Mouse (Mus musculus): ENCODE data around the gene Jmjd1c. TPM values are rescaled to one million over a fixed set of nuclear protein-coding genes. Genes with fewer than 3 reads are reported as not detected.
A peak's percentile ranks its signal among the peaks of the same experiment; 100 is the strongest.

Gene Jmjd1c
- total RNA-seq, 1 experiment = 93.0 TPM

DNA sequence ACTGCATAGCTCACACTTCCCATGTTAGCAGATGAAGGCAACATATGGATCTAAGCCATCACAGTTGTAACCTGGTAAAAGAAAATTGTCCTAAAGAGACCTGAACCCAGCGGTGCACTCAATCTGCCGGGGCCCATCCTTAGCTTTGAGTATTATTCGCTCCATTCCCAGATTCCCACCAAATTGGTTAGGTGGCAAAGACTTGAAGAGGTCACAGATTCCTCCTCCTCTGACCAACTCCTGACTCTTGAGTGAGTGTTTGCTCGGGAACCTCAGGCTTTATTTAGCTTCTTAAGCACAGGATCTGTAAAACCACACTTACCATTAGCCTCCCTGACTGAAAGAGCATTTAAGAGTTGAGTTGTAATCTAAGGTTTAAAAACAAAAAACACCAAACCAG is 23.3 kb upstream of the Jmjd1c start:
- Histone ChIP-seq H3K27ac (ENCODE audit: insufficient read depth, low read depth, low read length, poor library complexity, severe bottlenecking) (no peak overlapping the region), H3K36me3 (ENCODE audit: control insufficient read depth, insufficient read depth, low read length, poor library complexity, severe bottlenecking) (no peaks in the 10 kb centered on the region), H3K9me3 (ENCODE audit: control insufficient read depth, insufficient read depth, low read depth, low read length) (no peaks in the 10 kb centered on the region), H3K4me1 (ENCODE audit: control insufficient read depth in 2 of 2, insufficient read depth in 2 of 2, low read length in 2 of 2, poor library complexity in 1 of 2) (peaks cover 3 to 6% of the 10 kb centered on the region in 2 experiments; a peak in 3 of 4 replicates), H3K9ac (ENCODE audit: insufficient read depth, low read depth, low read length, poor library complexity, severe bottlenecking) (no peak overlapping the region), H3K4me3 (ENCODE audit: insufficient read depth in 1 of 2, low read depth in 1 of 2, low read length in 2 of 2, poor library complexity in 1 of 2, severe bottlenecking in 1 of 2) (no peak overlapping the region)
- DNase-seq (ENCODE audit: low read depth, low spot score) = no peak
- in situ Hi-C loops (cut with MboI; ENCODE audit: low sequenced_read_pairs in 2 of 2, unreplicated experiment in 2 of 2) = no loop called here
- TF ChIP-seq ZNF384 (IDR thresholded peaks at IDR 0.05; ENCODE audit: low read depth, low read length) (no peak), MAFK (IDR thresholded peaks at IDR 0.05; ENCODE audit: insufficient read depth, low read depth, low read length) (no peak)

DNA sequence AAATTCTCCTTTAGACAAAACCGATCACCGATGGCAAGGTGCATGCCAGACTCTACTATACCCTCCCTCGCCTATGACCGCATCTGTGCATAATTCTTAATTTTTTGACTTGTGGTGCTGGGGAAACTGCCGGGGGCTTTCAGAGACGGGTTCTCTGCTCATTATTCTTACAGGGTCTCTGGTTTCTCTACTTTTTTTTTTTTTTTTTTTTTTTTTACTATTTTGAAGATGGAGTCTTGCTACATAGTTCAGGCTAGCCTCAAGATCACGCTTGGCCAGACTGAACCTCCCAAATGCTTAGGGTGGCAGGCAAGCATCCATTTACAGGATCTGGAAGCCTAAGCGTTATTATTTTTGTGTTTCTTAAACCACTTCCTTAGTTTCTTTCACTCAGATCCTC is 22.3 kb upstream of the Jmjd1c start:
- no peak overlapping the region for H3K9ac ChIP-seq (ENCODE audit: insufficient read depth, low read depth, low read length, poor library complexity, severe bottlenecking)
- H3K9me3 ChIP-seq (ENCODE audit: control insufficient read depth, insufficient read depth, low read depth, low read length) = no peaks in the 10 kb centered on the region
- in situ Hi-C loops (cut with MboI; ENCODE audit: low sequenced_read_pairs in 2 of 2, unreplicated experiment in 2 of 2) = no loop called here

DNA sequence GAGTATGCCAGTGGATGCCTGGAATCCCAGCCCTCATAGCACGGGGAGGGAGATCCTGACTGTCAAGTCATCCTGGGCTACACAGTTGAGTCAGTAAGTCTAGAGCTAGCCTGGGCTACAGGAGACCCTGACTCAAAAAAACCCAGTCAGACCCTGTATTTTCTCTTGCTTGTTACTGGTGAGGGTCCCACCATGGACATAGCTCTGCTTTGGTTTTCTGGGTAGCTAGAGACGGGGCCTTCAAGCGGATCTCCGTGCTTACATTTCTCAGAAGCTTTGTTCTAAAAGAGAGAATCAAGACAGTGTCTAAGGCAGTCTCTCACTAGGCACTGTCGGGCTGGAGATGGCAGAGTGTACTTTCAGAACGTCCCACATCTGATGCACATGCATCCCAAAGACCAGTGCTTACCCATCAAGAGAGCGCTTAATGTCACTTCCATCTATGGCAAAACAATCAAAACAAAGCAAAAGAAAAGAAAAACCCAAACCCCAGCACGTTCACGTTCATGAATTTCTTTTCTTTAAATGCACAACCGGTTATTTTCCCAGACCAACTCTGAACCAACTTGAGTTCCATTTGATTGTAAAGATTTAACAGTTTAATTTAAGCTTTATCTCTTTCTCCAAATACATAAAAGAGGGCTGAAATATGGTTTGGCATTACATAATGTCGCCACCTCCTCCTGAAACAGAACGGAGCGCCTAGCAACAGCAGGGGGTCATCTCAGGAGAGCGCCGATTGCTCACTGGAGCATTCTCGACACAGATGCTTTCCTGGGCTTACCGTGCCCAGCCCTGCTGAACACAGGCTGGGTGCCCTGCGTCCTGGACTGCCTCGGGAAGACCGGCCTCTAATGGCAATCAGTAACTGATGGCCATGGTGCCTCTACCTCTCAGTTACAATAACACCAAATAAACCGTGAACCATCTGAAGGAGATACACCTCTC is 19.7 kb upstream of the Jmjd1c start:
- DNase-seq (ENCODE audit: low read depth, low spot score) = no peak
- no peak overlapping the region for H3K4me3 ChIP-seq (ENCODE audit: insufficient read depth in 1 of 2, low read depth in 1 of 2, low read length in 2 of 2, poor library complexity in 1 of 2, severe bottlenecking in 1 of 2)
- TF ChIP-seq ZC3H11A (IDR thresholded peaks at IDR 0.05; ENCODE audit: borderline replicate concordance, low read depth, low read length) = no peak
- no peak for TF ChIP-seq MAFK (IDR thresholded peaks at IDR 0.05; ENCODE audit: insufficient read depth, low read depth, low read length)
- no peak for TF ChIP-seq CHD2 (IDR thresholded peaks at IDR 0.05; ENCODE audit: low read depth, low read length)
- no peak for TF ChIP-seq HCFC1 (IDR thresholded peaks at IDR 0.05; ENCODE audit: borderline replicate concordance, insufficient read depth, low read length)
- no peak for TF ChIP-seq ZNF384 (IDR thresholded peaks at IDR 0.05; ENCODE audit: low read depth, low read length)
- in situ Hi-C loops (cut with MboI; ENCODE audit: low sequenced_read_pairs in 2 of 2, unreplicated experiment in 2 of 2) = loop anchor here (25.0 kb wide), 1 partner anchor 164 kb away; no protein-coding TSS in a partner anchor
- no peak overlapping the region for H3K9ac ChIP-seq (ENCODE audit: insufficient read depth, low read depth, low read length, poor library complexity, severe bottlenecking)
- peaks cover 7 to 15% of the 10 kb centered on the region in 2 experiments; a peak in 3 of 4 replicates for H3K4me1 ChIP-seq (ENCODE audit: control insufficient read depth in 2 of 2, insufficient read depth in 2 of 2, low read length in 2 of 2, poor library complexity in 1 of 2)
- no peaks in the 10 kb centered on the region for H3K36me3 ChIP-seq (ENCODE audit: control insufficient read depth, insufficient read depth, low read length, poor library complexity, severe bottlenecking)
- H3K9me3 ChIP-seq (ENCODE audit: control insufficient read depth, insufficient read depth, low read depth, low read length) = no peaks in the 10 kb centered on the region
- no peak overlapping the region for H3K27ac ChIP-seq (ENCODE audit: insufficient read depth, low read depth, low read length, poor library complexity, severe bottlenecking)

More for the DNA sequence above, 22.3 kb upstream of the Jmjd1c start:
- H3K4me3 ChIP-seq (ENCODE audit: insufficient read depth in 1 of 2, low read depth in 1 of 2, low read length in 2 of 2, poor library complexity in 1 of 2, severe bottlenecking in 1 of 2) = no peak overlapping the region
- peaks cover 5 to 8% of the 10 kb centered on the region in 2 experiments; a peak in 3 of 4 replicates for H3K4me1 ChIP-seq (ENCODE audit: control insufficient read depth in 2 of 2, insufficient read depth in 2 of 2, low read length in 2 of 2, poor library complexity in 1 of 2)
- H3K27ac ChIP-seq (ENCODE audit: insufficient read depth, low read depth, low read length, poor library complexity, severe bottlenecking) = no peak overlapping the region
- TF ChIP-seq CHD2 (IDR thresholded peaks at IDR 0.05; ENCODE audit: low read depth, low read length) (no peak), ZNF384 (IDR thresholded peaks at IDR 0.05; ENCODE audit: low read depth, low read length) (no peak), ZC3H11A (IDR thresholded peaks at IDR 0.05; ENCODE audit: borderline replicate concordance, low read depth, low read length) (no peak), MAFK (IDR thresholded peaks at IDR 0.05; ENCODE audit: insufficient read depth, low read depth, low read length) (no peak), HCFC1 (IDR thresholded peaks at IDR 0.05; ENCODE audit: borderline replicate concordance, insufficient read depth, low read length) (no peak)
- DNase-seq (ENCODE audit: low read depth, low spot score) = no peak
- no peaks in the 10 kb centered on the region for H3K36me3 ChIP-seq (ENCODE audit: control insufficient read depth, insufficient read depth, low read length, poor library complexity, severe bottlenecking)

DNA sequence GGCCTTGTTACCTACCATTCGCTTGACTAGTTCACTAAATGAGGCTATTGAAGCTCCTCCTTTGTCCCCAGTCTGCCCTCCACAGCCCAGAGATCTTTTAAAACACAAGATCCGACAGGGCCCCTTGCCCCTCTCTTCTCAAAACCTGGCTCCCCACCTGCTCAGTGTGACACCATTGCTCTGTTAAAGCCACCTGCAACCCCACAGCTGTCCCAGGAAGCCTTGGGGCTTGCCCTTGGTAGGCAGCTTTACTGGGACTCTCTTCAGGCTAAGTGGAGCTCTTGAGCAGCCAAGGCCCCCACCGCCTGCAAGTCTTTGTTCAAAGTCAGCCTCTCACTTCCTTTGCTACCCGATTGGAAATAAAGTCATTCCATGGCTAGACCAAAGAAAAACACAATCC is 16.9 kb upstream of the Jmjd1c start:
- Histone ChIP-seq H3K4me1 (ENCODE audit: control insufficient read depth in 2 of 2, insufficient read depth in 2 of 2, low read length in 2 of 2, poor library complexity in 1 of 2) (peaks cover 15 to 16% of the 10 kb centered on the region in 2 experiments), H3K27ac (ENCODE audit: insufficient read depth, low read depth, low read length, poor library complexity, severe bottlenecking) (peak overlapping the region; percentile 44; the same call in 1 of the 2 replicates), H3K36me3 (ENCODE audit: control insufficient read depth, insufficient read depth, low read length, poor library complexity, severe bottlenecking) (no peaks in the 10 kb centered on the region), H3K9me3 (ENCODE audit: control insufficient read depth, insufficient read depth, low read depth, low read length) (no peaks in the 10 kb centered on the region), H3K4me3 (ENCODE audit: insufficient read depth in 1 of 2, low read depth in 1 of 2, low read length in 2 of 2, poor library complexity in 1 of 2, severe bottlenecking in 1 of 2) (no peak overlapping the region), H3K9ac (ENCODE audit: insufficient read depth, low read depth, low read length, poor library complexity, severe bottlenecking) (peak overlapping the region; percentile 53; the same call in 1 of the 2 replicates)
- DNase-seq (ENCODE audit: low read depth, low spot score) = no peak
- no peak for TF ChIP-seq CHD2 (IDR thresholded peaks at IDR 0.05; ENCODE audit: low read depth, low read length)
- no peak for TF ChIP-seq HCFC1 (IDR thresholded peaks at IDR 0.05; ENCODE audit: borderline replicate concordance, insufficient read depth, low read length)
- TF ChIP-seq ZC3H11A (IDR thresholded peaks at IDR 0.05; ENCODE audit: borderline replicate concordance, low read depth, low read length) = no peak
- TF ChIP-seq MAFK (IDR thresholded peaks at IDR 0.05; ENCODE audit: insufficient read depth, low read depth, low read length) = no peak
- no peak for TF ChIP-seq ZNF384 (IDR thresholded peaks at IDR 0.05; ENCODE audit: low read depth, low read length)
- in situ Hi-C loops (cut with MboI; ENCODE audit: low sequenced_read_pairs in 2 of 2, unreplicated experiment in 2 of 2) = loop anchor here (25.0 kb wide), 1 partner anchor 167 kb away; no protein-coding TSS in a partner anchor
